Mouse (Mus musculus): ENCODE results near the gene Ten1. TPM values are rescaled to one million over a fixed set of nuclear protein-coding genes. Genes with fewer than 3 reads are reported as not detected.
A peak's percentile ranks its signal among the peaks of the same experiment; 100 is the strongest.

Ten1 gene
- total RNA-seq (2021): 10 to 100 TPM; 17.8 to 24.4 TPM
- long read RNA-seq, experiment 1, transcript Ten1-201 (4 exons, 902 nt): major isoform, 13 of 15 reads
- long read RNA-seq, experiment 1, partial matches to known transcripts: 0 of 15 reads
- long read RNA-seq, experiment 1, other reads (novel, unspliced or antisense): 2 of 15 reads
- long read RNA-seq, experiment 2, transcript Ten1-201 (4 exons, 902 nt): major isoform, 11 of 16 reads
- long read RNA-seq, experiment 2, partial matches to known transcripts: 1 of 16 reads
- long read RNA-seq, experiment 2, other reads (novel, unspliced or antisense): 4 of 16 reads

DNA sequence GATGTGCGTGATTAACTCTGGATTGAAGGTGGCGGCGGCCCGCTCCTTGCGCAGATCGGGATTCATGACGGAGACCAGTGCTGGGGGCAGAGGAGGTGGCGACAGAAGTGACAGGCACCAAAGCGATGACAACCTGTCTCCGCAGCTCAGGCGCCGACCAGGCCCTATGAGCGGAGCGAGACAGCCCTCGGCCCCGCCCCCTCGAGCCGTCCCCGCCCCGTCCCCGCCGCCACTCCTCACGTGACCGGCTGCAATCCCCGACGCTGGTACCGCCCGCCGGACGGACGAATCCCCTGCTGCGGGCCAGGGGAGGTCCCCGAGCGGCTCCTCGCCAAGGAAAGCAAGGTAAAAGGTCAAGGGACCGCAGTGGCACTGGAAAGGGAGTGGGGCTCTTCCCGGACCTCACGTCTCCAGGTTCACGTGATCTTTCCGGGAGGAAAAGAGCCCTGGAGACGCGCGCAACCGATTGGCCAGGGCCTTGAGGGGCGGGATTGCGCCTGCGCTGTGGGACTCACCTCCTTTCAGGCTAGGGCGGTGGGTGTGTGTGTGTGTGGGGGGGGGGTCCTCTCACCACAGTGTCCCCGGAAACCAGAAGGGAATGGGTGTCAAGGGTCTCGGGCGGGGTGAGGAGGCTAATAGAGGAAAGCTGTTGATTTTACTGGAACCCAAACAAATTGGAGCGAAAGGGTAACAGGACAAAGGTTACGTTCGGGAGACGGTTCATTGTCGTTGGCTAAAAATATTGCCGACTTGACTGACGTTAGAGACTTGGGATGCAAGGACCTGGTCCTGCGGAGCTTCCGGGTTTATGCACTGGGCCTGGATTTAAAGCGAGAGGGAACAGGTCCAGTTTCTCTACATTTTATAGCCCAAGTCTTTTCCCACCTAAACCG, at the start of gene Ten1, which contains the start of gene Acox1:
TSS of gene Ten1 (plus strand) at position 217 of the 893 bp plus-strand sequence.
TSS of gene Acox1 (minus strand) at position 407 of the 893 bp plus-strand sequence.
- DNase-seq: peak; percentile 98

DNA sequence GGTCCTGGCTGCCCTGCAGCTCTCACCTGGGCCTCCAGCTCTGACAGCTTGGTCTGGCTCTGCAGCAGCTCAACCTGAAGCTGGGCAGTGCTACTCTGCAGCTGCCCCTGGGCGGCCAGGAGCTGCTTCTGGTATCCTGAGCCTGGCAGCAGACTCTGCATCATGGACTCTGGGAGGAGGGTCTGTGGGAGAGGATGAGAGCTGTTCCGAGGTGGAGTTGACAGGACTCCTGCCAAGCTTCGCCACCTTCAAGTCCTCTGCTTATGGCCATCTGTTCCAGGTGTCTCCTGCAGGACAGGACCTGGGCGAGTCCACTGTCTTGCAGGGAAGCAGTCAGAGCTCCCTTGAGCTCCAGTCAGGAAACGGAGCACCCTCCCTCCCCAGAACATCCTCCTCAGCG, 49.3 kb upstream of the Ten1 start:
- no peak for DNase-seq

DNA sequence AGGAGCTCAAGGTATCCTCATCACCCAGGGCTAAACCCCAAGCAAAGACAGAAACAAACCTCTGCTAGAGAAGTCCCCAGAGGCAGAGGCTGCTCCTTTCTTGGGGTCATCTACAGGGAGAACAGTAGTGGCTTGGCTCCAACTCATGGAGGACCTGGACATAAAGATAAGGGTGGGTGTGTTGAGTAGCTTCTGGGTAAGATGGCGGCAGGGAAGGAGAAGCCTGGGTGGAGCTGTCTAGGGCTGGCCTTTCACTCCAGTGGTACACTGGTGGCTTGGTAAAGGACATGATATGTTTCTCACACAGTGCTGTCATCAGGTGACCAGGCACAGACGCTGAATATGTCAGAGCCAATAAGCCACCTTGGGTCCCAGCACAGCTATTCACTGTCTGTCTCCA, 47.7 kb upstream of the Ten1 start:
- no peak for DNase-seq

DNA sequence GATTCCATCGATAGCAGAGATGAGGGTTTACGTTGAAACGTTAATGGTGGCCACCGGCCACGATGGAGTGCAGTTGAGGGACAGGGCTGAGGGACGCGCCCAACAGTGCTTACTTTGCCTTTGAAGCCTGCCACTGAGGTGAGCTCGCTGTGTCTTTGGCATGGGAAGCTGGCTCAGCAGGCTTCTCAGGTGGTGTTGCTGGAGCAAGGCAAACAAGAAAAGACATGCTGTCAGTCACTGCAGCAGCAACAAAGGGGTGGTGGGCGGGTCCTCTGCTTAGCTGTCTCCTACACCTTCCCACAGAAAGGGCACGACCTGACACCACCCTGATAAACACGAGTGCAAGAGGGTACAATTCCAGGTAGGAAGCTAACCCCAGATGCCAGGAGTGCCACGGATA, 37.3 kb upstream of the Ten1 start:
- DNase-seq: no peak

DNA sequence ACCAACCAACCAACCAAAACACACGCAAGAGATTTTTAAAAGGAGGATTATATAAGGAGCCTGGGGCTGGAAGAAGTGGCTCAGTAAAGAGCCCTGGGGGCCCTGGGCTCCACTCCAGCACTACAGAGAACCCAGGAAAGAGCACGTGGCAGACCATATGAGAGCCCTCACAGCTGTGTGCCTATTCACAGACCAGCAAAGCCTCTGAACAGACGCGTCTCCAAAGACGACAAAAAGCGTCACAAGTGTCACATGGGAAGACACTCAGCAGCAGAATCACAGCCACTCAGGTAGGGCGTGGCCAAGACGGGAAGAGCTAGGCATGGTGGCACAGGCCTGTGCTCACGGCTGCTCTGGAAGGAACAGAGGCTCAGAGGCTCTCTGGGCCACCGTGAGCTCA, 36.5 kb upstream of the Ten1 start:
- no peak for DNase-seq

DNA sequence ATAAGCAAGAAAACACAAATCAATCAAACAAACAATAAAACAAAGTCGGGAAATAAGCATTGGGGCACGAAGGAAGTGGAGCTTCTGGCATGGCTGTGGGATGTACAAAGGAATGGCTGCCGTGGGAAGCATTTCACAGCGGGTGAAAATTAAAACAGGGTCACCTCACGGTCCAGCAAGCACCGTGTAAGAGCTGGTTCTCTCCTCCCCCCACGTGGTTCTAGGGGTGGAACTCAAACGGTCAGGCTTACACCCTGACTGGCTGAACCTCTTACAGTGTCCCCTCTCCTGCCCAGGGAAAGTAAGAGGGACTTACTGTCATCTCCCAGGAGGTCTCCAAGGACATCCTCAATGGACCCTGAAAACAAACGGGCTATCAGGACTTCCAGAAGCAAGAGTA, 35.7 kb upstream of the Ten1 start:
- no peak for DNase-seq

DNA sequence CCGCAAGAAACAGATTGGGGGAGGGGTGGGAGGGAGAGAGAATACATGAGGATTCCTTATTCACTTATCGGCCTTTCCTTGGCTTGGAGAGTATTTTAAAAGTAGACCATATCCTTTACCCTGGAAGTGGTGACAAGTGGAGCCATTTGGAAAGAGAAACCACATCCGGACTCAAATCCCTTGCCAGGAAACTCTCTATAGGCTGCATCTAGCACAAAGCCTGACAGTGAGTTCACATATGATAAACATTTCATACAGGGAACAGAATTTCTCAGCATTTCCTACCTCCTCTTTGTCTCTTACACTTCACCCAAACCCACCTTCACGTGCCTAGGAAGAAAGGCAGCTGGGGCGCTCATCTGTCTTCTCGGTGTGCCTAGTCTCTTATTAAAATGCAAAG, 31.4 kb upstream of the Ten1 start:
- DNase-seq: no peak

DNA sequence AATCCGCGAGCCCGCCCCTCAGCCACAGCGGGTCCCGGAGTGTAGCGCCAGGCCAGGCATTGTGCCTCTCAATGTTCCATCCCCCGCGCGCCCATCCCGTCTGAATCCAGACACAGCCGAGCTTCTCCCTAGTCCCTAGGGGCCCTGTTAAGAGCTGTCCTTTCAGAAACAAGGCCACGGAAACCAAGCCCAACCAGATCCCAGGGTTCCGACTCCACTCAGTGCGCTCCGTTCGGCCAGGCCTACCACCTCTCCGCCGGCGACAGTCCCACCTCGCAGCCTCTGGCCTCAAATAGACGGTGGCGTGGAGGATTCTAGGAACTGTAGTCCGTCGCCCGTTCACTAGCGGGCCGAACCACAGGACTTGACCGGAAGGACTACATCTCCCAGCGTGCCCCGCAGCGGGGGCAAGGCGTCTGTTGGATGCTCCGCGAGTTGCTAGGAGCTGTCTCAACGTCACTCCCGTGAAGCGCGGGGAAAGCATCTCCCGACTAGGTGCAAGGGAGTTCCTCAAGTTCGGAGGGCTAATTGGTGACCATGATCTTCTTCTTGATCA, 30.7 kb upstream of the Ten1 start, which contains the start of gene Fbf1:
TSS of gene Fbf1 (minus strand) at position 283 of the 556 bp plus-strand sequence.
- DNase-seq: peak; percentile 95

DNA sequence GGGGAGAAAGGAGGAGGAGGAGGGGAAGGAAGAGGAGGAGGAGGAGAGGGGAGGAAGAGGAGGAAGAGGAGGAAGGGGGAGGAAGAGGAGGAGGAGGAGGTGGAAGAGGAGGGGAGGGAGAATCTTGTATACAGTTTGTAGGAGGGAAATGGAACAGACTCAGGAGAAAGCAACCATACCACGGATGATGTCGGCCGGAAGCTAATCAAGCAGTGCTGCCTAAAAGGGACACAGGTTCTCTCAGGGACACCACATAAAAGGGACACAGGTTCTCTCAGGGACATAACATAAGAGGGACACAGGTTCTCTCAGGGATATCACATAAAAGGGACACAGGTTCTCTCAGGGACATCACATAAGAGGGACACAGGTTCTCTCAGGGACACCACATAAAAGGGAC, 29.4 kb upstream of the Ten1 start:
- DNase-seq: no peak

DNA sequence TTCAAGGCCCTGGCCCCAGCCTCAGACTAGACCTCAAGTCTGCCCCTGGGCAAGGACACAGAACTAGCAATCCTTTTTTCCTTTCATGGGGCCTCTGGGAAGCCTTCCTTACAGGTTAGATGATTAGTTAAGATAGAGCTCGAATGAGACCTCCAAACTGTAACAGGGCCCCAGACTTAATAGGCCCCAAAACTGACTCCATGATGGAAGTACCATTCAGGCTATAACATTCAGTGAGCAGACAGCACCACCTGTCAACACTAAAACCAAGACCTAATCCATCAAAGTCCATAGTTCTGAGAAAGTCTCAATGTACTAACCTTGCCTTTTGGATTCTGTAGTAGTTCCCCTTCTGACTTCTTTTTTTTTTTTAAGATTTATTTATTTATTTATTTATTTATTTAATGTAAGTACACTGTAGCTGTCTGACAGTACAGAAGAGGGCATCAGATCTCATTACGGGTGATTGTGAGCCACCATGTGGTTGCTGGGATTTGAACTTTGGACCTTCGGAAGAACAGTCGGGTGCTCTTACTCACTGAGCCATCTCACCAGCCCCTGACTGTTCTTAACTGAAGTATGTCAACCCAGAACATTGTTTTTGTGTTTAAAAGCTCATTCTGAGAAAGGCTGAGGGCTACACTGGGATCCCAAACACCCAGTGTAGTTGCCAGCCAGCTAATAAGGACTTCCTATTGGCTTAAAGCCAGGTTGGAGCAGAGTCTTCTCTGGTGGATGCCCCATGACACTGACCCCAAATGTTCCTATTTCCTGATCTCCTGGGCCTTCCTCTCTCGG, 28.5 kb upstream of the Ten1 start:
- DNase-seq: no peak

DNA sequence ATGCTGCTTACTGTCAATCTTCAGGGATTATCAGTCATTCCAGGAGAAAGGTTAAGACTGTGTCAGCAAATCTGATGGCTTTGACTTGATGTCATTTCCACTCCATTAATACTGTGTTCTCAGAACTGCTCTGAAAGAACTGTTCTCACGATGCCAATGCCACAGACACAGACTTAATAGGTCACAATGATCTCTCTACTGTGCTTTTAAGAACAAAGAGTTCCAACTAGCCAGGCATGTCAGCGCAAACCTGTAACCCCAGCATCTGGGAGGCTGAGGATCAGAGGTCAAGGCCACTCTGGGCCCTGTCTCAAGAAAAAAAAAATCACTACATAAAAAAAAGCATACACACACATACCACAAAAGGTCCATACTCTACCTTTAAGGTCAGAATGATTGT, 26.7 kb upstream of the Ten1 start:
- no peak for DNase-seq

DNA sequence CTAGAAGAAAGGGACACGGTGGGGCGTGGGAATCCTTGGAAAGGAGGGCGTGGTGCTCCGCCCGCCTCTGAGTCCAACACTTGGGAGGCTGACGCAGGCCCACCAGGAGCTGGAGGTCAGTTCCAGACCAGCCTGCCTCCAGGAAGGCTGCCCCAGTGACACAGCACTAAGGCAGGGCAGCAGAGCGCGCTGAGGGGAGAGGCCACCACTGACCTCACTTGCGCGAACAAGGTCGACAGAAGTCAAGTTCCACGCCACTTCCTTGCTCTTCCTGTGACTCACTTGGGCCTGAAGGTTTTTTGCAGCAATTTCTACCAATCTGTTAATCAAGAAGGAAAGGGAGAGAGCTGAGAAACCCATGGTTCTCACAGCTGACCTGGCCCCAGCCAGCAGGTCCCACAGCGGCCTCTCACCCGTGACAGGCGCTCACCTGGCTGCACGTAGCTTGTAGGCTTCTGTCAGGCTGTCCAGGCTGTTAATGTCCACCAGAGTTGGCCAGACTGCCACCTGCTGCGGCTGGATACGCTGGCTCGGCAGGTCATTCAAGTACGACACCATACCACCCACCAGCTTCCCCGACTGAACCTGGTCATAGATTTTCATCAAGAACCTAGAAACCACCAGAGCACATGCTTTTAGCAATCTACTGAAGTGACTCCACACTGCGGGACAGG, 23.7 kb upstream of the Ten1 start:
- peak; percentile 69 for DNase-seq

DNA sequence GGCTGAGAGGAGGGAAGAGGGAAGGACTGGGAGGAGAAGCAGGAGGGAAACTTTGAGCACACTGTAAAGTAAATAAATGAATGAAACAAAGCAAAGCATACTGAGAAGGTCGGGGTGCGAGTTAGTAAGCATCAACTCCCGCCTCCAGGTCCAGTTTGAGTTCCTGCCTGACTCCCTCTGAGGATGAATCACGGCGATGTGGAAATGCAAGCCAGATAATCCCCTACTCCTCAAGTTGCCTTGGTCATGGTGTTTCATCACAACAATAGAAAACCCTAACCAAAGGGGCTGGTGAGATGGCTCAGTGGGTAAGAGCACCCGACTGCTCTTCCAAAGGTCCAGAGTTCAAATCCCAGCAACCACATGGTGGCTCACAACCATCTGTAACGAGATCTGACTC, 22.6 kb upstream of the Ten1 start:
- no peak for DNase-seq

DNA sequence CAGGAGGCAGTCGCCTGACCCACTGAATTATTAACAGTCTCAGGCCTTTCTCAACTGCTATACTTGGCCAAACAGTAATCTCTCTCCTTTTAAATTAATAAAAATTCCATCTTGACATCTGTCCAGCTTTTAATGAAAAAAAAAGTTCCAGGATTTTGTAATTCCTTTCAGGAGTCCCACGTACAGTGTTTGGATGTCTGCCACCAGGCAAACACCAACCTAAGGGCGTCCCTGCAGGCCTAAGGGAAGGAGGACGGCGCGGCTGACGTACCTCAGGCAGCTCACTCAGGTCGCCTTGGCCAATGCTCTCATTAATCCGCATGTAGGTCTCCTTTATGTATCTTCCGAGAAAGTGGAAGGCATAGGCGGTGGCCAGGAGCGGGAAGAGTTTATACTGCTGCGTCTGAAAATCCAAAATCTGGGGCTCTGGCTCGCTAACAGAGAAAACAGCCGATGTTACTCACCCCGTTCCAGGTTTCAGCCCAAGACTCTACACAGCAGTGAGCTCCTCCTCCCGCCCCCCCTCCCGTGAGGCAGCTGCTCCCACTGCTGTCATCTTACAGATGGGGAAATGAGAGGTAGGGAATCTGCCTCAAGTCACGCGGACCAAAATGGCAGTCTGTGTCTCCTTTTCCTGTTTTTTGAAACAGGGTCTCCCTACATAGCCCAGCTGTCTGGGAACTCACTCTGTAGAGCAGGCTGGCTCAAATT, 20.1 kb upstream of the Ten1 start:
- peak; percentile 49 for DNase-seq

DNA sequence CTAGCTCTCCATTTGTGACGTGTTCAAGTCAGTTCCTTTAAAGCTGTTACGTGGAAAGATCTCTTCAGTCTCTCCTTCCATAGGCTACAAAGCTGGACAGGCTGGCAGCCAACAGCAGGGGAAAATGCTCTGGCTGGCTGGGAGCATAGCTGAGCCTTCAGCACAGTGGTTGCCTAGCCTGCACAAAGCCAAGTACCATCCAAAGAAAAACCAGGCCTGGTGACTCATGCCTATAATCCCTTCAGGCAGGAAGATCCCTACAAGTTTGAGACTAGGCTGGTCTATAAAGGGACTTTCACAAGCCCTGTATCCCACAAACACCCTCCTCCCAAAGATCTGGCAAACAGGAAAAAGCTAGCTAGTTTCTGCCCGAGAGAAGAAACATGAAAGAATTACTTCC, 12.8 kb upstream of the Ten1 start:
- DNase-seq: no peak

DNA sequence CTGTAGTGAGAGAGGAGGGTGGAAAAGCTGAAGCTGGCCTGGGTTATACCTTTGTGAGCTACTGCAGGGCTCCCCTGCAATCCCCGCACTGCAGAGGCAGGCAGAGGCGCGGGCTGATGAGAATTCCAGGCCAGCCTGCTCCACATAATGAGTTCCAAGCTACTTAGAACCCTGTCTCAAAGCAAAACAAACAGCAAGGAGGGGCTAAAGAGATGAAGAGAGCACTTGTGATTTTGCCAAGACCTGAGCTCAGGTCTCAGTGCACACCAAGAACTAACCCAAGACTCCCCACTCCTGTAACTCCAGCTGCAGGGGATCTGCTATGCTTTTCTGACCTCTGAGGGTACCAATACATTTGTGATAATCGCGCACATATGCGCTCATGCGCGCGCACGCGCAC, 12.3 kb upstream of the Ten1 start:
- DNase-seq: no peak

DNA sequence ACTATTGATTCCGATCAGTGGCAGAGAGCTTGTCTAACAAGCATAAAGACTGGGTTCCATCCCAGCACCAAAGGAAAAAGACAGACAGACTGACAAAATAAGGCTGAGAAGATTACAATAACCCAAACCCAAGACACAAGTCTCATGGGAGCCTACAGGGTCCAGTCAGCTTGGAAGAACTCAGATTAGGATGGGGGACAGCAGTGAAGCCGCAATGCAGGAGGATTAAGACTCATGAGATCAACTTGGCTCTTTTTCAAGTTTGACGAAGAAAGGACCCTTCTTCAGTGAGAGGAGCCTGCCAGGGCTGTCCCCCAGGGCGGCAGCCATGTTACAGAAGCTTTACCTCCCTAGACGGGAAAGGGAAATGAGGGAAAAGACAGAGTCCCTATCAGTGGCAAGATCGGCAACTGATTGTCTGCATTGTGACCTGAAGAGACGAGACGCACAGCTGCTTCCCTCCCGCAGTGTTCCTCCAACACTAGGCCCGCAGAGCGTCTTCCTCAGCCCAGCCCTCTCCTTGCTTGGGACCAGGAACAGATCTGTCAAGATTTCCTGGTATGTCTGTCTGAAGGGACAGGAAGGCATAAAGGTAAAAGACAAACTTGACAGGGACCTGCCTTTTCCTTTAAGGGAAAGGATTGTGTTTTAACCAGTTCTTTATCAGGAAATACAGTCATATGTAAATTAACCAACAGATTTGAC, 11.3 kb upstream of the Ten1 start:
- DNase-seq: no peak

DNA sequence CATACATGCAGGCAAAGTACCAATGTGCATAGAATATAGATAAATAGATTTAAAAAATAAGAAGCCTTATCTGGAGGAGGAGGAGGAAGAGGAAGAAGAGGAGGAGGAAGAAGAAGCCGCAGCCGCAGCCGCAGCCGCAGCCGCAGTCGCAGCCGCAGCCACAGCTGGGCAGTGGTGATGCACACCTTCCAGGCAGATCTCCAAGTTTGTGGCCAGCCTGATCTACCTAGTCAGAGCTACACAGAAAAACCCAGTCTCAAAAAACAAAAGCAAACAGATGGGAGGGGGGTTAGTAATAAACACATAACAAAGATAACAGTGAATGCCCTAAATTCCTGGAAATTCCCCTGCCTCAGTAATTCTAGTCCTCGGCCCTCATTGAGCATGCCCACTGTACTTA, 4.0 kb upstream of the Ten1 start:
- DNase-seq: no peak

DNA sequence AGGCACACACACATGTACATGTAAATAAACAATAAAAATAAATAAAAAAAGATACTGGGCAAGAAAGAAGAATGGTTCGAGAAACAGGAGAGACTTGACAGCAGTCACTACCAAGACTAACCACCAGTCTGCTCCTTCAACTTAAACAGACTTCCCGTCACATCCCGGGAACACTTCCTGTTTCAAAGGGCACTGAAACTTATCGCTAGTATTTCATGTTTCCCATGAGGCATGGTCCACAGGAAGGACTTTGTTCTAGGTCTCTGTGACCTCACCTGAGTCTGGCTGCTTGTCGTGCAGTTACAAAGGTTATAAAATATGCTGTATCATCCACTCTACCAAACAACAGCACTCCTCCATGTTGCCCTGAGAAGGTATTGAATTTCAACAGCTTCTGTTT, 3.4 kb upstream of the Ten1 start:
- no peak for DNase-seq

DNA sequence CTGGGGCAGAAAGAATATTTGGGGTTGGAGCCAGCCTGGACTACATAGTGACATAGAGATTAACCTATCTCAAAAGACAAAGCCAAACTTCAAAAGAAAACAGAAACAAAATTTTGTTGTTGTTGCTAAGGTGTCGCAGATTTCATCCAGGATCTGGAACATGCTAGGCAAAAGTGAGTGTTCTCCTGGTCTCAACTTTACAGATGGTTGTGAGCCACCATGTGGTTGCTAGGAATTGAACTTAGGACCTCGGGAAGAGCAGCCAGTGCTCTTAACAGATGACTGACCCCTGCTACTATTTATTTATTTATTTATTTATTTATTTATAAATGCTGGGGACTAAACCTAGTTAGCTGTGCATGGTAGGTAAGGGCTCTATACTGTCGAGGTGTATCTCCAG, 2.3 kb upstream of the Ten1 start:
- no peak for DNase-seq

Data from adrenal gland, postnatal 10 days (tissue).